Comparison of ENCODE assay signal across 35 mouse cellular contexts in the genomic region with DNA sequence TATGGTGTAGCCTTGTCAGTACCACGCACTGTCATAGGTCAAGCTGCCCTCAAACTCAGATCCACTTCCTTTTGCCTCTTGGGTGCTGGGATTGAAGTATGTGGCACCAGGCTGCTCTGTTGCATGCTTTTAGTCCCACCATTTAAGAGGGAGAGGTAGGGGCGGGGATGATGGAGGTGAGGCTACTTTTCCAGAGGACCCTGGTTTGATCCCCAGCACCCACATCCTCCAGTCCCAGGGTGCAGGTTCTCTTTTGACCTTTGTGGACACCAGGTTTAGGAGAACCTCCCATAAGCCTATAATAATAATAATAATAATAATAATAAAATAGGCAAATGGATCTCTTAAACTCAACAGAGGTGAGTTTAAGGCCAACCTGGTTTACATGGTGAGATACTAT.
"Had no signal": no experiment of that assay in that cellular context is flagged by ENCODE, and none has a peak within 500 bp of the region (broad histone marks: within the 10 kb centered on the region; RNA-seq: fewer than 3 reads in every experiment).

No protein-coding gene starts in this region.

- H3K9ac ChIP-seq: heart, embryonic 12.5 days; heart, embryonic 13.5 days; heart, embryonic 15.5 days; hindbrain, embryonic 12.5 days; hindbrain, embryonic 13.5 days; hindbrain, embryonic 14.5 days; hindbrain, embryonic 15.5 days; intestine, embryonic 15.5 days; kidney, embryonic 15.5 days had no signal

- H3K27ac ChIP-seq: heart, embryonic 15.5 days; hindbrain, embryonic 10.5 days; hindbrain, embryonic 12.5 days; hindbrain, embryonic 13.5 days; hindbrain, embryonic 14.5 days; hindbrain, embryonic 15.5 days; hindbrain, postnatal 0 days; intestine, embryonic 15.5 days; kidney, embryonic 15.5 days; kidney, postnatal 0 days; layer of hippocampus, adult 2 months; left cerebral cortex, adult 2 months had no signal

- DNase-seq: heart, postnatal 10 days; heart, postnatal 14 days; heart, postnatal 36 days; heart, postnatal 4 days; kidney, adult 11 months; kidney, adult 18-20 months; kidney, adult 2 months; kidney, adult 8-10 months; kidney, adult 9 months; kidney, postnatal 10 days; kidney, postnatal 14 days; kidney, postnatal 25 days; kidney, postnatal 36 days; kidney, postnatal 4 days; layer of hippocampus, adult 9-11 months; layer of hippocampus, postnatal 36 days had no signal

- H3K27me3 ChIP-seq: heart, embryonic 12.5 days; heart, embryonic 13.5 days; heart, embryonic 15.5 days; hindbrain, embryonic 12.5 days; hindbrain, embryonic 13.5 days; hindbrain, embryonic 15.5 days; intestine, embryonic 15.5 days; kidney, embryonic 15.5 days had no signal

- ATAC-seq: hindbrain, embryonic 16.5 days; hindbrain, postnatal 0 days; inflammation-experienced regulatory T-cells, adult 6 months; intestine, embryonic 15.5 days; intestine, embryonic 16.5 days; intestine, postnatal 0 days had no signal

- H3K4me2 ChIP-seq: heart, embryonic 11.5 days; heart, embryonic 12.5 days; heart, embryonic 13.5 days; heart, embryonic 15.5 days; hindbrain, embryonic 12.5 days; hindbrain, embryonic 13.5 days; hindbrain, embryonic 14.5 days; hindbrain, embryonic 15.5 days; intestine, embryonic 15.5 days; kidney, embryonic 15.5 days had no signal

- H3K4me3 ChIP-seq: heart, embryonic 12.5 days; heart, embryonic 13.5 days; heart, embryonic 15.5 days; hindbrain, embryonic 10.5 days; hindbrain, embryonic 12.5 days; hindbrain, embryonic 13.5 days; hindbrain, embryonic 15.5 days; intestine, embryonic 15.5 days; kidney, embryonic 15.5 days; layer of hippocampus, adult 2 months; left cerebral cortex, adult 2 months had no signal

- H3K9me3 ChIP-seq: heart, embryonic 12.5 days; heart, embryonic 13.5 days; heart, embryonic 15.5 days; hindbrain, embryonic 10.5 days; hindbrain, embryonic 12.5 days; hindbrain, embryonic 13.5 days; hindbrain, embryonic 15.5 days; intestine, embryonic 15.5 days; kidney, embryonic 15.5 days had no signal
